Mouse (Mus musculus) inflammation-experienced regulatory T-cells (primary cell): ENCODE data around the gene 2610042L04Rik. TPM values are rescaled to one million over a fixed set of nuclear protein-coding genes. Genes with fewer than 3 reads are reported as not detected.

ENCODE experiments used
- polyA plus RNA-seq, 2 experiments: library from polyadenylated mRNA; unstranded; fragments of 100-300 nt; shearing (Covaris generic); gene quantifications; one replicate each; pipeline ENCODE4 v1.2.1; 2017

2610042L04Rik gene
- 10 to 100 TPM in 1 of 2 experiments, 1 to 10 TPM in 1; 5.2 to 13.2 TPM for polyA plus RNA-seq

DNA sequence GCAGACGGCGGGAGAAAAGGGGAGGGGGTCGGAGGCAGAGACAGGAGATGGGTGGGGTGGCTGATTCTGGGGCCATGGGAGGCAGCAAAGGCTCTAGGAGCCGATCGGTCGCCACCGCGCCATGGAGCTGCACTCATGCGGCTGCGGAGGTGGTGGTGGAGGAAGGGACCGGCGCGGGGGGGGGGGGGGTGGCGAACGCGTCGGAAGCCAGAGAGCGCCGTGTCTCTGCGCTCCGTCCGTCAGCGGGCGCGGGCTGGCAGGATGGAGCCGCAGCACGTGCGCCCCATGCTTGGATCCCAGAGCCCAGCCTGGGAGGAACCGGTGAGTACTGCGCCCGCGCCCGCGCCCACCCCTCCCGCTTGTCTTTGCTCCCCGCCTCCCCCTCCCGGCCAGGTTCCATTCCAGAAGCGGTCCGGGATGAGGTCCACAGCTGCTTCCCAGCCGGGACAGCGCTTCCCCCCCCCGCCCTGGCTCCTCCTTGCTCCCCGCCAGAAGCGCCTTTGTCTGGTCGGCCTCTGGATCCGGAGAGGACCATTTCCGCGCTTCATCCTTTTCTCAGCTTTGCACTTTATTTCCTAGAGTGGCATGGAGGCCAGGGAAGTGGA is at the start of gene 2610042L04Rik:
Gene 2610042L04Rik (plus strand): TSS at position 288 of the 605 bp plus-strand sequence.

GRCm38 (mm10) chr14:4316983-4317382 is 17.6 kb upstream of the 2610042L04Rik start, which contains the start of gene Gm3149:
Gene Gm3149, plus strand, starts transcription at chr14:4317283.

GRCm38 (mm10) chr14:4397226-4397625 is 62.7 kb downstream of the 2610042L04Rik start, which contains the start of gene Gm3159:
Gene Gm3159, plus strand, starts transcription at chr14:4397526.

Other genes starting within 250 kb of the 2610042L04Rik start
- 1 to 10 TPM; 1.4 to 2.7 TPM for gene Gm8108, start 224.2 kb upstream of the 2610042L04Rik start, polyA plus RNA-seq
- gene Gm3127, start 169.7 kb upstream of the 2610042L04Rik start, polyA plus RNA-seq, result 1 to 10 TPM in 1 of 2 experiments, under 1 TPM in 1; 0.23 to 1.1 TPM
- 1 to 10 TPM; 1.4 to 5.7 TPM for gene Gm2974, start 152.2 kb upstream of the 2610042L04Rik start, polyA plus RNA-seq
- not detected for gene Gm3138, start 85.1 kb upstream of the 2610042L04Rik start, polyA plus RNA-seq
- not detected for gene Gm3149, start 17.5 kb upstream of the 2610042L04Rik start, polyA plus RNA-seq
- gene Gm3159, start 62.8 kb downstream of the 2610042L04Rik start, polyA plus RNA-seq, result under 1 TPM in 1 of 2 experiments, not detected in 1; 0.19 TPM
- gene Gm3164, start 80.7 kb downstream of the 2610042L04Rik start, polyA plus RNA-seq, result 1 to 10 TPM; 2.4 to 8.1 TPM
- 1 to 10 TPM; 1.7 to 5.1 TPM for gene Gm3173, start 96.2 kb downstream of the 2610042L04Rik start, polyA plus RNA-seq
- under 1 TPM; 0.14 to 0.59 TPM for gene Gm3182, start 147.0 kb downstream of the 2610042L04Rik start, polyA plus RNA-seq
- not detected for gene Gm3047, start 220.6 kb downstream of the 2610042L04Rik start, polyA plus RNA-seq